Mouse (Mus musculus): Measurements from ENCODE around the gene Trpm3.

The Trpm3 gene

DNA sequence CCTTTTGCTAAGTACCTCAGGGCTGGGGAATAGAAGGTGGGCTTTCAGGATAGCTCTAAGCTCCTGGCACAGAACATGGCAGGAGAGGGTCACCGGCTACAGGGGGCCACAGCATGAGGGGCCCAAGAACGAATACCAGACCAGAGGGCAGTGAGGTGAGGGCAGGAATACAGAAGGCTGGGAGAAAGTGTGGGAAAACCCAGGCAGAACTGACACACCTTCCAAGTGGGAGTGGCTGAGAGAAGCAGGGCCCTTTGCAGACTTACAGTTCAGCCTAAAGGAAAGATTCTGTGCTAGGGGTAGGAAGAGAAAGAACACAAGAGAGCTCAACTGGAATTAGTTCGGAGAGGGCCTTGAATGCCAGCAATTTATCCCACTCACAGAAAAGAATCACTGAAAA is 896.9 kb downstream of the Trpm3 start:
- in situ Hi-C loops (cut with MboI): no loop called here

DNA sequence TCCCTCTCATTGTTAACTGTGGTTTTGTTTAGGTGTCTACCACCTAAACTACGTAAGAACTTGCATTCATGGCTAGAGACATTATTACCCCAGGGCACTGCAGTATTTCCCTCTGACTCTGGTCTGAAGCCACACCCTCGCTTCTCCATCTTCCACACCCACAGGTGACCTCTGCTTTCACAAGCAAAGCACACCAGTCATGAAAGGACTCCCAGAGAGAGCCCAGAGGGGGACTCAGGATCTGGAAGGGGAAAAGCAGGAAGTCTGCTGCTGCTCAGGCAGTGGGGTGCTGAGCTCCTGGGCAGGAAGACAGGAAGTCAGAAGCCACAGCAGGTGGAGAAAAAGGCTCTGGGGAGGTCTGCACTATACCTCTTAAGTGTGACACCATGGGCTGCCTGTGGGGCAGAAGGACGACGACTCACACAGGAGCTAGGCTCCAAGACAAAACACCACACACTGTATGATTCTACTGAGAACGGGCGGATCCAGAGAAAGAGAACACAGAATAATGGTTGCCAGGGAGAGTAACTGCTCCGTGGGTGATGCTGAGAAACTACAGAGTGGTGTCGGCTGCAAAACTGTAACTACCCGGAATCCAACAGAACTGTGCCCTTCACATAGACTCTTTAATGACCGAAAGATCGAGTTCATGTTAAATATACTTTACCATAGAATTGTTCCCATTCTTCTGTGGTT is 898.1 kb downstream of the Trpm3 start:
- in situ Hi-C loops (cut with MboI): no loop called here

GRCm38 (mm10) chr19:23037499-23037898 is 898.7 kb downstream of the Trpm3 start:
- in situ Hi-C loops (cut with MboI): no loop called here

DNA sequence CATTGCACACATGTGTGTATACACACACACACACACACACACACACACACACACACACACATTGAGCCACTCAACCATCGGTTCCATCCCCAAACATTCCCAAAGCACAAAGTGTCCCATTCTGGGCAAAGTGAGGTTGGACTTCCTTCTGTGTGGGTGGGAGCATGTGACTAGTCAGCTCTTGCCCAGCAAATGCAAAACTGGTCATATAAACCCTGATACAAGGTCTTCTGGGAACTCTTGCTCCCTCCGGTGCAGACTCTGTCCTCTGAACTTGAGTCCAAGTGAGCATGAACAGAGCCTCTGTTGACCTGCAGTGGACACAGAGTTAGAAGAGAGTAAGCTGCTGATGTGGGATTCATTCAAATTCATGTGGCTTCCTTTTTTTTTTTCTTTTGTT is 899.5 kb downstream of the Trpm3 start:
- in situ Hi-C loops (cut with MboI): no loop called here

- in situ Hi-C loops (cut with MboI): no loop called here
Observed at GRCm38 (mm10) chr19:23041483-23042167, 902.8 kb downstream of the Trpm3 start.

- in situ Hi-C loops (cut with MboI): no loop called here
Observed at GRCm38 (mm10) chr19:23042168-23042733, 903.4 kb downstream of the Trpm3 start.

- in situ Hi-C loops (cut with MboI): no loop called here
Observed at GRCm38 (mm10) chr19:23043699-23044098, 904.9 kb downstream of the Trpm3 start.

All from mature B cell (primary cell).